Mouse (Mus musculus) megakaryocyte, adult 5-6 weeks (primary cell): Measurements from ENCODE around the gene Grin3b. TPM values are rescaled to one million over a fixed set of nuclear protein-coding genes. Genes with fewer than 3 reads are reported as not detected.
A peak's percentile ranks its signal among the peaks of the same experiment; 100 is the strongest.
"Not testable (repeated sequence)": the region's sequence is repeated elsewhere in the genome, so short reads cannot be mapped to it uniquely, and the experiment has no call there.

ENCODE experiments used
- ATAC-seq: 2 replicates; pipeline ENCODE4 v1.8.0; 2016; ENCODE audit warnings: mild to moderate bottlenecking, inconsistent platforms; ENCODE audit not compliant: poor library complexity, severe bottlenecking
- total RNA-seq, 2 experiments: library from RNA; stranded (forward) in 1 of 2; stranded (reverse) in 1 of 2; fragments of 153-499, 151-499 nt in 1 of 2; fragments of 221-1000, 200-1000 nt in 1 of 2; gene quantifications; 2 replicates each; pipeline versions ENCODE4 v1.2.3 to v1.2.4; 2015 to 2017

The Grin3b gene
- total RNA-seq, 2 experiments from 2014 or later: 0.18 TPM; not detected in 1

DNA sequence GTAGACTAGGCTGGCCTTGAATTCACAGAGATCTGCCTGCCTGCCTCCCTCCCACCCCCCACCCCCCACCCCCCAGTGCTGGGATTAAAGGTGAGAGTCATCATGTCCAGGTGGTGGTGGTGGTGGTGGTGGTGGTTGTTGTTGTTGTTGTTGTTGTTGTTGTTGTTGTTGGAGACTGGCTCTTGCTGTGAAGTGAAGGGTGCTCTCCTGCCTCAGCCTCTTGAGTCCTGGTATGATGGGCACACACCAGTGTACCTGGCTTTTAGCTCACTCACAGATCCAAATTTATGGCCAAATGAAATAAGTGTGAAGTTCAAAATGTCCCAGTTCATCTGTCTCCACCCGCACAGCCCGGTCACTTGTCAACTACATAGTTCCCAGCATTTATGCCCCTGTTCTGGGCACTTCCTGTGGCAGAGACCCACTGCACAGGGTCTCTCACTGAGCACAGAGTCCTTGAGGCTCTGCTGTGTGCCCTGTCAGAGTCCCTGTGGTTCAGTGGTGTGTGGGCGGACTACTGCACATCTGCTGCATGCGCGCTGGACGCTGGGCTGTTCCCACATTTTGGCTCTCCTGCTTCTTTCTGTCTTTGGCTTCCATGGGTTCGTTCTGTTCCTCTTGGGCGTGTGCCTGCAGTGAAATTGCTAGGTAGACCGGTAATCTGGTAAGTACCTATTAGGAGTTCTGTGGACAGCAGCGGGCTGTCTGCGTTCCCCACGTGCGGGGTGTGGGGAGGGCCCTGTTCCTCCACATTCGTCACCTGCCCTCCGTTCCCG, 35.5 kb upstream of the Grin3b start:
- ATAC-seq: no peak

- ATAC-seq: no peak
Observed at GRCm38 (mm10) chr10:79936284-79936910, 34.1 kb upstream of the Grin3b start.

DNA sequence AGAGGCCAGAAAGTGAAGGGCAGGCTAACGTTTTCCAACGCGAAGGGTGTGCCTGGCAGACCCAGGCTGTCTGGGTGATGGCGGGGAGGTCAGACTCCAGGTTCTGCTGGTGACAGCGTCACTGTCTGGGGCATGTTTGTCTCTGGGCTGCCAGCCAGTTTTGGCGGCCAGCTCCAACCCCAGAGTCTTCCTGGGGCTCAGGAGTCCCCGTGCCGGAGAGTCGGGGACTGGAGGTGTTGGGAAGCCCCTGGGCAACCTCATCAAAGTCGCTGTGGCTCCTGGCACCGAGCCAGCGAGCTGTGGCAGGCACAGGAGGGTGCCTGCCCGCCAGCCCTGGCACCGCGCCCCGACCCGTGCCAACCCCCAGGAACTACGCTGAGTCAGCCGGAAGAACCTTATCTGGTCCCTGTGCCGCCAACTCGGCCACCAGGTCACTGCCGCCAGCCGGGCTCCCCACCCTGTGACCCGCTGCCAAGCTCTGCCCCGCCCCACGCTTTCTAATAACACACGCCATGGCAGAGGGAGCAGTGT, 33.5 kb upstream of the Grin3b start:
- peak; percentile 85 for ATAC-seq

DNA sequence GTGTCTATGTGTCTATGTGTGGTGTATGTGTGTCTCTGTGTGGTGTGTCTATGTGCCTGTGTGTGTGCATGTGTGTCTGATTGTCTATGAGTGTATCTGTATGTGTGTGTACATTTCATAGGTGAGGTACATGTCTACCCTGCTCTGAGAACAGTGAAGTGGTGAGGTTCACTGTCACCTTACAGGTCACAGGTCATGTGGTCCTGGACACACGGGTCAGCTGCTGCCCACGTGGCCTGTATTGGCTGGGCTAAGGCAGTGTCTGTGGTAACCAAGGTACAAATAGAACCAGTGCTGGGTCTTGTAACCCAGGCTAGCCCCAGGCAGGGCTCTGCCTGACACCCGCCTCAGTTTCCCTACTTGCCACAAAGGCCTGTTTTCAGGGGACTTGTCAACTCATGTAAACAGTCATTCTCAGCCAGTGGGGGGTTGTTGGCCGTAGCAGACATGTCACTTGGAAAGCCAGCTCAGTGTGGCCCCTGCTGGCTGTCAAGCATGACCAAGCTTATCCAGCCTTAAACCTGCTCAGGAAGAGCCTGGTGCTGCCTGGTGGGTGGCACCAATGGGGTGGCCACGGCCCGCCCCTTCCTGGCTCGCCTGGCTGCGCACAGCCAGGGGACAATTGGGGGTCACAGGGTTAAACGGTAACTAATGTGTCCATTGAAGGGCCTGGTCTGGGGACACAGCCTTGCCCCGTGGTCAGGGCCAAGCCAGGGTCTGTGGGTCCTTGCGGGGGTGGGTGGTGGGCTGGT, 32.6 kb upstream of the Grin3b start:
- ATAC-seq: no peak

DNA sequence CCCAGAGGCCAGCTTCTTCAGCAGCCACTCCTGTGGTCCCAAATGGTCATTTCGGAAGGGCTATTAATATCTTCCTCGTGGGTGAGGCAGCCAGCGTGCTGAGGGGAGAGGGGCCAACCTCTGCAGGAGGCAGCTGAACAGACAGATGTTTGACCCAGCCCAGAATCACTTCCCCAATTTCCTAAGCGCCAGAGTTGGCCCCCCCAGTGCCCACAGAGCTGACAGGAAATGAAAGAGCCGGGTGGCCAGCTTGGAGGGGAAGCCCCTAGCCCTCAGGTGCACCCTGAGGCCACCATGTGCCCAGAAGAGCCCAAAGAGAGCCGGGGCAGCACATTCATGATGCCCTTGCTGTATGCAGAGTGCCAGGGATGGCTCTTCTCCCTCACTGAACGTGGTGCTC, 29.8 kb upstream of the Grin3b start:
- ATAC-seq: peak; percentile 75

DNA sequence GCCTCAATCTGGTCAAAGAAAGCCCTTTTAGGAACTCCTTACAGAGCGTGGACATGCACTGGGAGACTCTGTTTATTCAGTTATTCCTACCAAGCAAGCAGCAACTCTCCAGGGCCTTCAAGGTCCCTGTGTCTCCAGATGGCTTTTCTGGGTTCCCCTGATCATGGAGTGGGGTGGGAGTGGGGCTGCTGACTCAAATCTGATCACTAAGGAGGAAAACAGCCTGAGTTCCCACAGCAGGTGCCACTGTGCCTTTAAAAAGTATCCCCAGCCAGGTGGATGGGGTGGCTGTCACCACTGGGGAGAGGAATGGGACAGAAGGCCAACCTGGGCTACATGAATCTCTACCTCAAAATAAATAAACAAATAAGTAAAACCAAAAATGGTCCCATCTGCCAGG, 27.5 kb upstream of the Grin3b start:
- no peak for ATAC-seq

DNA sequence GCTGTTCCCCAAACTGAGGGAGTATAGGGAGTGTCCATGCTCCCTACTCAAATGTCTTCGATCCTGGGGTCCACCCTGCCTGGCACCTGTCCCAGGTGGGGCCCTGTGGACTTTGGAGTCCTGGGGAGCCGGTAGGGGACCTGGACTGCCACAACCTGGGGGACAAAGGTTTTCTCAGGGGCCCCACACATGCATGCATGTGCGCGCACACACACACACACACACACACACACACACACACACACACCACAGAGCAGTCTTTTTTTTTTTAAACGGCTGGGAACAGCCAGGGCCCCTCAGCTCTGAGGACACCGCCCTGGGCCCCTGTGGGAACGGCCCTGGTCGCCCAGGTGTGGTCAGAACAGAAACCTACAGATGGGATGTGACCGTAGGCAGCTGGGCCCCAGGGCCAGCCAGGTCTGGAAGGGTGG, 27.0 kb upstream of the Grin3b start:
- ATAC-seq: no peak

GRCm38 (mm10) chr10:79945507-79946234, 24.8 kb upstream of the Grin3b start:
- no peak for ATAC-seq

DNA sequence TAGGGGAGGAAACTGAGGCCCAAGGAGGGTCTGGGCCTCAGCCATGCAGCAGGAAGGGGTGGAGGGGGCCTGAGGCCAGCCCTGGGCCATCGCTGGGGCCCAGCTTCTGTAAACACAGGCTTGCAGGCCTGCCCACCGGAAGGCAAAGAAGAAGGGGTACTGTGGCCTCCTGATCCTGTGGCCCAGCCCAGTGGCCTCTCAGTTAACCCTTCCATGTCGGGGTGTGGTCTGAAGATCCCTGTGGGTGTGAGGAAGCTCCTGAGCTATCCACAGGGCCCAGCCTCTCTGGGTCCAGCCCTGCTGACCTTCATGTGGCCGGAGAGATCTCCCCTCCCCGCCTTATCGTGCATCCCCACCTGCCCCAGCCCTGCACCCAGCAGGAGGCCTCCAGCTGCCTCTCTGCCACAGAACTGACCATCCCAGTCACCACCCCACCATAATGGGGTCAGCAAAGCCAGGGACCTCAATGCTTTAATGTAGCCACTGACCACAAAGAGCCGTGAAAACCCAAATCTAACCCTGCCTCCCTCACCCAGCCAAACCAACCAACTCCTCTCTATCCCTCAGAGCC, 23.7 kb upstream of the Grin3b start:
- peak; percentile 56 for ATAC-seq

DNA sequence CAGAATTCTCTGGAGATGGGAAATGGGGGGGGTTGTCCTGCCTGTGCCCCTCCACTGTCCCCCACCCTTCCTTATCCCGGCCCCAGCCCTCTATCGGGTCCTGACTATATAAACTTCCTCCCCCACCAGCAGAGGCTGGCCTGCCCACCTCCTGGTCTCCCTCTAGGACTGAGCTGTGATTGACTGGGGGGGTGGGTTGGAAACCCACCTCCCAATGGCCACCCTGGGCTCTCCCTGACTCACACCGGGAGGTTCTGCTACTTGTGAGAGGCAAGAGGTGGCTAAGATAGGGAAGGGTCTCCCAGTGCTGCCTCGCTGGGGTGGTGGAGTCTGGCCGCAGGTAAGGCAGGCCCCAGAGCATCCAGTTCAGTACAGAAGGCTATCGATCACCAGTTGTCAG, 23.0 kb upstream of the Grin3b start:
- no peak for ATAC-seq

DNA sequence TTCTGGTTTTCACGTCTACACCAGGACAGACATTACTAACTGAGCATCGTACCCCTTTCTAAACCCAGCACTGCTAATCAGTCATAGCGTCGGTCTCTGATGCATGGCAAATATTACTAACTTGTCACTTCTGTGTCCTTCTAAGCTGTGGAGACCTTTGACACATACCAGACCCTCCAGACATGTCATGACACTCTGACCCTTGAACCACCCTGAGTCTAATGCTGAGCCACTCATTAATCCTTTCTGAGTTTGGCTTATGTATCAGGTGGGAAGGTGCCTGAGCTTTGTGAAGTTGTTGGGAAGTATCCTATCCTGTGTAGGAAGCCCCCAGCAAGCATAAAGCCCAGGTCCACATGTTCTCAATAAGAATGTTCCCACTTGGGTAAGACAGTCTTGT, 20.6 kb upstream of the Grin3b start:
- no peak for ATAC-seq

- ATAC-seq: no peak
Observed at GRCm38 (mm10) chr10:79950661-79951060, 19.9 kb upstream of the Grin3b start.

- ATAC-seq: no peak
Observed at GRCm38 (mm10) chr10:79953946-79954345, 16.6 kb upstream of the Grin3b start.

- ATAC-seq: no peak
Observed at GRCm38 (mm10) chr10:79955691-79956090, 14.8 kb upstream of the Grin3b start.

- no peak for ATAC-seq
Observed at GRCm38 (mm10) chr10:79956643-79957154, 13.8 kb upstream of the Grin3b start.

GRCm38 (mm10) chr10:79958140-79958816, 12.2 kb upstream of the Grin3b start:
- ATAC-seq: peak; percentile 68

- ATAC-seq: not testable (repeated sequence)
Observed at GRCm38 (mm10) chr10:79959412-79959811, 11.1 kb upstream of the Grin3b start.

DNA sequence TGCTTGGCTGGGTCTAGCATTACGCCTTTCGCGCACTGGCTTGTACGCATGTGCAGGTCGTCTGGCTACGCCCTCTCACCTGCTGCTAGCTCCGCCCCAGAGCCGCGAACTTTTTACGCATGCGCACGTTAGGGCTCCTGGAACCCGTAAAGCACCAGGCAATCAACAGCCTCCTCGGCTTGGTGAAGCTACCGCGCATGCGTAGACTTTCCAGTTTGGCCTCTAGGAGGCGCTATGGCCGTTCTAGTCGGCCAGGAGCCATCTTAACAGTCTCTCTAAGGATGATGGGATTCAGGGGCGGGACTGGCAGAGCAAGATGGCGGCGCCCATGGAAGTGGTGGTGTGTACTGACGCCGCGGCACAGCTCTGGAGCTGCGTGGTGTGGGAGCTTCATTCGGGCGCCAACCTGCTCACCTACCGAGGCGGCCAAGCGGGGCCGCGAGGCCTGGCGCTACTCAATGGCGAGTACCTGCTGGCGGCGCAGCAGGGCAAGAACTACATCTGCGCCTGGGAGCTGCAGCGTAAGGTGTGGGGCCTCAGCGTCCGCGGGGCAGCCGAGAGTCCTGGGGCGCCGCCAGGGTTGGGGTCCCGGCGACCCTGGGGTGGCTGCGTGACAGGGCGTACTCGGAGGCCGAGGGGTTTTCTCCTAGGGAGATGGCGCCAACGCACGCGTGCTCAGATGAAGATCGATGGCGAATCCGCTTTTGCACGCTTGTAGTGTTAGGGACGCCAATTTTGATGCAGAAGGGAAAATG, 10.5 kb upstream of the Grin3b start, which contains the start of gene Wdr18:
Wdr18 (plus strand) TSS at position 306 of the 755 bp plus-strand sequence.
- peak; percentile 87 for ATAC-seq
